Mouse (Mus musculus): ENCODE data around the gene Kcnj12.
A peak's percentile ranks its signal among the peaks of the same experiment; 100 is the strongest.

- TF ChIP-seq POLR2A (IDR thresholded peaks at IDR 0.05; ENCODE audit: extremely low read depth, insufficient read depth, low read length) (no peak), CTCF (IDR thresholded peaks at IDR 0.05; ENCODE audit: extremely low read depth, insufficient read depth, low read length) (peak; percentile 98)
Observed at GRCm38 (mm10) chr11:61104241-61104901, 82.0 kb downstream of the Kcnj12 start.

Measured in cortical plate, adult 2 months (tissue).